Mouse (Mus musculus) MEL (cell line): Measurements from ENCODE around the gene Lrrc32. TPM values are rescaled to one million over a fixed set of nuclear protein-coding genes. Genes with fewer than 3 reads are reported as not detected.

ENCODE experiments used
- DNase-seq: peaks from one replicate; pipeline ENCODE4 v3.0.0; 2011; ENCODE audit warnings: low read depth, low spot score
- H3K27ac ChIP-seq: 2 replicates; pipeline ENCODE4 v1.5.1; 2012; ENCODE audit warnings: low read depth, mild to moderate bottlenecking, control low read depth, low read length, moderate library complexity; ENCODE audit not compliant: control insufficient read depth
- H3K27me3 ChIP-seq, 2 experiments: fragments of 150-350 bp in 1 of 2; sonication (generic) in 1 of 2; 2 replicates each; pipeline ENCODE4 v1.6.1; 2012; ENCODE audit warnings: low read length in 2 of 2, mild to moderate bottlenecking in 2 of 2, improper control_type of control experiment in 1 of 2, moderate library complexity in 1 of 2; ENCODE audit not compliant: insufficient read depth in 2 of 2, control insufficient read depth in 1 of 2
- H3K36me3 ChIP-seq, 2 experiments: 2 replicates each; pipeline ENCODE4 v1.6.1; 2012 to 2014; ENCODE audit warnings: low read length in 2 of 2, improper control_type of control experiment in 1 of 2, inconsistent platforms in 1 of 2, mild to moderate bottlenecking in 1 of 2; ENCODE audit not compliant: insufficient read depth in 2 of 2, control insufficient read depth in 1 of 2
- H3K4me1 ChIP-seq, 2 experiments: fragments of 150-350 bp in 1 of 2; sonication (generic) in 1 of 2; 2 replicates each; pipeline ENCODE4 v1.6.1; 2012; ENCODE audit warnings: low read length in 2 of 2, improper control_type of control experiment in 1 of 2, mild to moderate bottlenecking in 1 of 2; ENCODE audit not compliant: insufficient read depth in 2 of 2, control insufficient read depth in 1 of 2
- H3K4me3 ChIP-seq, 2 experiments: fragments of 150-350 bp in 1 of 2; sonication (generic) in 1 of 2; 2 replicates each; pipeline ENCODE4 v1.5.1; 2012; ENCODE audit warnings: low read depth in 2 of 2, low read length in 2 of 2, mild to moderate bottlenecking in 2 of 2, moderate library complexity in 2 of 2, control low read depth in 1 of 2, improper control_type of control experiment in 1 of 2; ENCODE audit not compliant: control insufficient read depth in 1 of 2, insufficient read depth in 1 of 2
- H3K79me2 ChIP-seq: 2 replicates; pipeline ENCODE4 v1.6.1; 2012; ENCODE audit warnings: mild to moderate bottlenecking, low read length, moderate library complexity; ENCODE audit not compliant: control insufficient read depth, poor library complexity, insufficient read depth
- H3K9ac ChIP-seq: 2 replicates; pipeline ENCODE4 v1.6.1; 2012; ENCODE audit warnings: low read depth, mild to moderate bottlenecking, control low read depth, low read length, moderate library complexity; ENCODE audit not compliant: control insufficient read depth, poor library complexity, severe bottlenecking
- H3K9me3 ChIP-seq: fragments of 150-350 bp; sonication (generic); replicated peaks from 2 replicates; pipeline ENCODE4 v1.6.1; 2012; ENCODE audit warnings: mild to moderate bottlenecking, low read length, improper control_type of control experiment, moderate library complexity; ENCODE audit not compliant: insufficient read depth
- BHLHE40 ChIP-seq: IDR thresholded peaks from 2 replicates; pipeline ENCODE4 v1.6.1; 2012; ENCODE audit warnings: low read depth, mild to moderate bottlenecking, inconsistent platforms, low read length, improper control_type of control experiment, borderline replicate concordance
- CHD1 ChIP-seq: IDR thresholded peaks from 2 replicates; pipeline ENCODE4 v1.6.1; 2012; ENCODE audit warnings: low read depth, mild to moderate bottlenecking, inconsistent platforms, low read length, improper control_type of control experiment
- CTCF ChIP-seq, 3 experiments: IDR thresholded peaks in 2 of 3; conservative IDR thresholded peaks in 1 of 3; 2 replicates each; pipeline ENCODE4 v1.5.1; 2011 to 2012; ENCODE audit warnings: low read length in 3 of 3, low read depth in 2 of 3, mild to moderate bottlenecking in 2 of 3, improper control_type of control experiment in 1 of 3, inconsistent platforms in 1 of 3, mixed read lengths in 1 of 3, moderate library complexity in 1 of 3; ENCODE audit not compliant: control insufficient read depth in 1 of 3, insufficient read depth in 1 of 3, poor library complexity in 1 of 3, severe bottlenecking in 1 of 3
- E2F4 ChIP-seq: IDR thresholded peaks from 2 replicates; pipeline ENCODE4 v1.6.1; 2011; ENCODE audit warnings: low read depth, low read length, improper control_type of control experiment, borderline replicate concordance
- ELF1 ChIP-seq: IDR thresholded peaks from 2 replicates; pipeline ENCODE4 v1.6.1; 2014; ENCODE audit warnings: low read depth, mild to moderate bottlenecking, inconsistent platforms, low read length, improper control_type of control experiment, moderate library complexity
- EP300 ChIP-seq, 2 experiments: IDR thresholded peaks; 2 replicates each; pipeline ENCODE4 v1.6.1; 2011; ENCODE audit warnings: improper control_type of control experiment in 2 of 2, low read length in 2 of 2, low read depth in 1 of 2, mild to moderate bottlenecking in 1 of 2
- GATA1 ChIP-seq: IDR thresholded peaks from 2 replicates; pipeline ENCODE4 v1.6.1; 2011; ENCODE audit warnings: low read depth, low read length, improper control_type of control experiment
- MAFK ChIP-seq: IDR thresholded peaks from 2 replicates; pipeline ENCODE4 v1.6.1; 2011; ENCODE audit warnings: low read depth, mild to moderate bottlenecking, low read length, improper control_type of control experiment, borderline replicate concordance
- MEF2A ChIP-seq: IDR thresholded peaks from 2 replicates; pipeline ENCODE4 v1.6.1; 2014; ENCODE audit warnings: low read depth, mild to moderate bottlenecking, inconsistent platforms, low read length, improper control_type of control experiment; ENCODE audit not compliant: poor library complexity, insufficient replicate concordance, severe bottlenecking; ENCODE audit errors: extremely low read depth
- MYB ChIP-seq: IDR thresholded peaks from 2 replicates; pipeline ENCODE4 v1.6.1; 2011; ENCODE audit warnings: mild to moderate bottlenecking, low read depth, low read length, improper control_type of control experiment
- POLR2A ChIP-seq, 2 experiments: IDR thresholded peaks; 2 replicates each; pipeline ENCODE4 v1.6.1; 2011 to 2012; ENCODE audit warnings: low read length in 2 of 2, mild to moderate bottlenecking in 2 of 2, control low read depth in 1 of 2, improper control_type of control experiment in 1 of 2, low read depth in 1 of 2, moderate library complexity in 1 of 2; ENCODE audit not compliant: control insufficient read depth in 1 of 2, insufficient read depth in 1 of 2, poor library complexity in 1 of 2
- POLR2AphosphoS5 ChIP-seq: IDR thresholded peaks from 2 replicates; pipeline ENCODE4 v1.6.1; 2012; ENCODE audit warnings: low read depth, borderline replicate concordance, mild to moderate bottlenecking, inconsistent platforms, low read length, moderate library complexity, mixed read lengths
- RAD21 ChIP-seq: IDR thresholded peaks from 2 replicates; pipeline ENCODE4 v1.6.1; 2011; ENCODE audit warnings: mild to moderate bottlenecking, low read depth, low read length, improper control_type of control experiment
- SIN3A ChIP-seq: IDR thresholded peaks from 2 replicates; pipeline ENCODE4 v1.6.1; 2012; ENCODE audit warnings: low read length, improper control_type of control experiment, inconsistent platforms
- SMC3 ChIP-seq: IDR thresholded peaks from 2 replicates; pipeline ENCODE4 v1.6.1; 2011; ENCODE audit warnings: low read depth, low read length, improper control_type of control experiment
- TAL1 ChIP-seq: IDR thresholded peaks from 2 replicates; pipeline ENCODE4 v1.6.1; 2012; ENCODE audit warnings: mild to moderate bottlenecking, inconsistent platforms, low read length, moderate library complexity, mixed read lengths
- TBP ChIP-seq: IDR thresholded peaks from 2 replicates; pipeline ENCODE4 v1.8.0; 2011; ENCODE audit warnings: low read depth, low read length, improper control_type of control experiment
- TCF12 ChIP-seq: IDR thresholded peaks from 2 replicates; pipeline ENCODE4 v1.6.1; 2014; ENCODE audit warnings: low read depth, mild to moderate bottlenecking, inconsistent platforms, low read length, improper control_type of control experiment, moderate library complexity
- ZC3H11A ChIP-seq: IDR thresholded peaks from 2 replicates; pipeline ENCODE4 v1.6.1; 2012; ENCODE audit warnings: low read depth, mild to moderate bottlenecking, inconsistent platforms, low read length, improper control_type of control experiment
- ZMIZ1 ChIP-seq: IDR thresholded peaks from 2 replicates; pipeline ENCODE4 v1.6.1; 2012; ENCODE audit warnings: low read depth, mild to moderate bottlenecking, inconsistent platforms, low read length, improper control_type of control experiment, moderate library complexity
- polyA plus RNA-seq, 2 experiments: library from polyadenylated mRNA; stranded (reverse) in 1 of 2; unstranded in 1 of 2; fragments of >175 nt in 1 of 2; fragments of >200 nt in 1 of 2; gene quantifications; 2 replicates each; pipeline versions ENCODE4 v1.2.1 to v1.2.4; 2012; ENCODE audit warnings: low replicate concordance in 2 of 2, low read depth in 1 of 2; ENCODE audit not compliant: insufficient read length in 2 of 2, insufficient read depth in 1 of 2, missing spikeins in 1 of 2
- total RNA-seq: library from RNA; depleted of rRNA; stranded (reverse); fragments of 300-350 nt; gene quantifications from 2 replicates; pipeline ENCODE4 v1.2.3, GENCODE M21; 2012

Gene Lrrc32
- total and polyA plus RNA-seq, 3 experiments = not detected

DNA sequence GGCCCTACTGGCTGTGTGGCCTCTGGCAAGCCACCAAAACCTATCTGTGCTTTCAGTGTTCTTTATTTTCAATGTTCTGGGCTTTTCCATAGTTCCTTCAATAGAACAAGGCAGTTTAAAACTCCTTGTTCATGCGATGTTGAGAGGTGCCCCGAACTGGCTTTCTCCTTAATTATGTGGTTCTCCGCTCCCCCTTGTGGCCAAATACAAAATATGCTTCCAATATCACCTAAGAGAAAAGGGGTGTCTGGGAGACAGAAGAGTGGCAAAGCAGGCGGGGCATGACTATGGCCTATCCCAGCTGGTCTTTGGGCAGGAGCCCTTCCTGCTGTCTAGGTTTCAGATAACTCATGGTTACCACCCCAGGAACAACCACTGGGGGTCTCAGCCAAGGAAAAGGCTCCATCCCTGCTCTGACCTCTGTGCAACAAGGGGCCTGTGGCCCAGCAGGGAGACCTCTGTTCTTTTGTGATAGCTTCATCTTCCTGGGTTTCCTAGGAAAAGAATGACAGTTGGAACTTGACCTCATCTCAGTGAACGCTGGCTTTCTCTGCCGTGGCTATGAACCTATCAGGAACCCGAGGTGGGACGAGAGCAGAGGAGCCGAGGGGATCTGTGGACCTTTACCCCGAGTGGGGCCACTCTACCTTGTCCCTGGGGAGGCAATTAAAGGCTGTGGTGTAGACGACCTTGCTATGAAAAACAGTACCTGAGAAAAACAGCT is 41.3 kb upstream of the Lrrc32 start:
- Histone ChIP-seq H3K4me1 (no peaks in the 10 kb centered on the region), H3K4me3 (no peak overlapping the region), H3K36me3 (no peaks in the 10 kb centered on the region), H3K79me2 (no peaks in the 10 kb centered on the region), H3K9me3 (no peaks in the 10 kb centered on the region), H3K27ac (no peak overlapping the region), H3K27me3 (no peaks in the 10 kb centered on the region; a peak in 1 of 4 replicates), H3K9ac (no peak overlapping the region)
- DNase-seq = peak; percentile 65
- TF ChIP-seq EP300 (IDR thresholded peaks at IDR 0.05; ENCODE audit: low read depth in 1 of 2, low read length in 2 of 2) (no peak), ZC3H11A (peak; percentile 33; the same call in 1 of the 2 replicates), RAD21 (peak; percentile 64), SMC3 (peak; percentile 52), CTCF (IDR thresholded peaks at IDR 0.05 in 2 of 3, conservative IDR thresholded peaks at IDR 0.05 in 1 of 3; ENCODE audit: control insufficient read depth in 1 of 3, insufficient read depth in 1 of 3, low read depth in 2 of 3, low read length in 3 of 3, poor library complexity in 1 of 3, severe bottlenecking in 1 of 3) (peak; percentile 39 to 72 (median 50))

DNA sequence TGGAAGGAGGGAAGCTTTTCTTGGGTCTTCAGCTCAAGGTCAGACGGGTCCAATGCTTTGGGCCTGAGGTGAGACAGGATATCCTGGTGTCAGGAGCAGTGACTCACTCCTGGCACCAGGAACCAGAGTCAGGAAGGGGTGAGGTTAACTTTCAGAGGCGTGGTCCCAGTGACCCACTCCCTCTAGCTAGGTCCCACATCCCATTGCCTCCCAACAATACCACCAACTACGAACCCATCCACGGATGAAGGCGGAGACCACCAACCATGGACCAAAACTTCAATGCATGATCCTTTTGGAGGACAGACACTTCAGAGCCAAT is 40.8 kb upstream of the Lrrc32 start:
- no peak for DNase-seq
- no peak overlapping the region for H3K9ac ChIP-seq

DNA sequence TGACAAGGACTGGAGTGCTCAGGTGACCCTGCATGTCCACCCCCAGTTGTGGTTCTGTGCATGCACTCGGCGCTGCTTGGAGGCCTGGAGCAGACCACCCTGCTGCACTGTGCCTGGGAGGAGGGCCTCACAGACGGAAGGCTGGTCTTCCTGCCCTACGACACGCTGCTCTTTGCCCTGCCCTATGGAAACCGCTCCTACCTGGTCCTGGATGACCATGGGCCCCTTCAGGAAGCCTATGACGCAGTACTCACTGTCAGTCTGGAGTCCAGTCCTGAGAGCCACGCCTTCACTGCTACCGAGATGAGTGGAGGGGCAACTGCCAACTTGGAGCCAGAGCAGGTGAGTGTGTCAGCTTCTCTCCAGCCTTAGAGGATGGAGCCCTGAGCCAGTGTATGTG is 39.4 kb upstream of the Lrrc32 start:
- Histone ChIP-seq H3K36me3 (no peaks in the 10 kb centered on the region), H3K79me2 (no peaks in the 10 kb centered on the region)
- TF ChIP-seq TCF12 (no peak), MYB (no peak), E2F4 (no peak), TAL1 (no peak), MAFK (no peak), TBP (no peak), POLR2AphosphoS5 (no peak), MEF2A (no peak), BHLHE40 (no peak), CHD1 (no peak), ZMIZ1 (no peak), CTCF (IDR thresholded peaks at IDR 0.05 in 2 of 3, conservative IDR thresholded peaks at IDR 0.05 in 1 of 3; ENCODE audit: control insufficient read depth in 1 of 3, insufficient read depth in 1 of 3, low read depth in 2 of 3, low read length in 3 of 3, poor library complexity in 1 of 3, severe bottlenecking in 1 of 3) (no peak), ZC3H11A (no peak), POLR2A (IDR thresholded peaks at IDR 0.05; ENCODE audit: control insufficient read depth in 1 of 2, insufficient read depth in 1 of 2, low read depth in 1 of 2, low read length in 2 of 2, poor library complexity in 1 of 2) (no peak)

More for the DNA sequence above, 40.8 kb upstream of the Lrrc32 start:
- no peaks in the 10 kb centered on the region for H3K36me3 ChIP-seq
- H3K9me3 ChIP-seq = no peaks in the 10 kb centered on the region
- no peaks in the 10 kb centered on the region for H3K4me1 ChIP-seq
- no peaks in the 10 kb centered on the region for H3K79me2 ChIP-seq
- H3K27me3 ChIP-seq = no peaks in the 10 kb centered on the region; a peak in 1 of 4 replicates
- TF ChIP-seq GATA1 (no peak), SIN3A (no peak), ELF1 (no peak), CTCF (IDR thresholded peaks at IDR 0.05 in 2 of 3, conservative IDR thresholded peaks at IDR 0.05 in 1 of 3; ENCODE audit: control insufficient read depth in 1 of 3, insufficient read depth in 1 of 3, low read depth in 2 of 3, low read length in 3 of 3, poor library complexity in 1 of 3, severe bottlenecking in 1 of 3) (no peak), E2F4 (no peak)
- no peak overlapping the region for H3K4me3 ChIP-seq
- H3K27ac ChIP-seq = no peak overlapping the region

More for the DNA sequence above, 39.4 kb upstream of the Lrrc32 start:
- no peak overlapping the region for H3K9ac ChIP-seq
- no peaks in the 10 kb centered on the region for H3K4me1 ChIP-seq
- no peaks in the 10 kb centered on the region for H3K27me3 ChIP-seq
- no peak overlapping the region for H3K27ac ChIP-seq
- no peak overlapping the region for H3K4me3 ChIP-seq
- H3K9me3 ChIP-seq = no peaks in the 10 kb centered on the region
- DNase-seq = no peak
